Mouse (Mus musculus): ENCODE results near the gene Prpf4. TPM values are rescaled to one million over a fixed set of nuclear protein-coding genes. Genes with fewer than 3 reads are reported as not detected.

Prpf4 gene
- 10.5 TPM for polyA plus RNA-seq (2015; fragmentation: Illumina TruSeq; extraction: RNeasy Lipid Tissue Mini Kit (QIAGEN cat#74804); ENCODE audit: low read depth, low replicate concordance)

GRCm38 (mm10) chr4:62408601-62409282 is at the start of gene Prpf4, which contains the start of gene Cdc26:
TSS of gene Prpf4 (plus strand) at chr4:62408797.
TSS of gene Cdc26 (minus strand) at chr4:62408642.

GRCm38 (mm10) chr4:62360088-62360804 is 48.4 kb upstream of the Prpf4 start, which contains the start of the genes Fkbp15 and Slc31a1:
TSS of gene Fkbp15 (minus strand) at chr4:62360548.
TSS of gene Slc31a1 (plus strand) at chr4:62360727.

GRCm38 (mm10) chr4:62435081-62435480 is 26.5 kb downstream of the Prpf4 start, which contains the start of gene Rnf183:
TSS of gene Rnf183 (minus strand) at chr4:62435252.

GRCm38 (mm10) chr4:62470598-62471051 is 62.0 kb downstream of the Prpf4 start, which contains the start of gene Wdr31:
TSS of gene Wdr31 (minus strand) at chr4:62470896.

Other genes starting within 250 kb of the Prpf4 start
- 18.6 TPM for gene Zfp37, start 177.8 kb upstream of the Prpf4 start, polyA plus RNA-seq (2015; fragmentation: Illumina TruSeq; extraction: RNeasy Lipid Tissue Mini Kit (QIAGEN cat#74804); ENCODE audit: low read depth, low replicate concordance)
- 13.5 TPM for gene Slc31a2, start 146.2 kb upstream of the Prpf4 start, polyA plus RNA-seq (2015; fragmentation: Illumina TruSeq; extraction: RNeasy Lipid Tissue Mini Kit (QIAGEN cat#74804); ENCODE audit: low read depth, low replicate concordance)
- 21.4 TPM for gene Fkbp15, start 48.2 kb upstream of the Prpf4 start, polyA plus RNA-seq (2015; fragmentation: Illumina TruSeq; extraction: RNeasy Lipid Tissue Mini Kit (QIAGEN cat#74804); ENCODE audit: low read depth, low replicate concordance)
- 19.1 TPM for gene Slc31a1, start 48.1 kb upstream of the Prpf4 start, polyA plus RNA-seq (2015; fragmentation: Illumina TruSeq; extraction: RNeasy Lipid Tissue Mini Kit (QIAGEN cat#74804); ENCODE audit: low read depth, low replicate concordance)
- 64.1 TPM for gene Cdc26, start 155 bp upstream of the Prpf4 start, polyA plus RNA-seq (2015; fragmentation: Illumina TruSeq; extraction: RNeasy Lipid Tissue Mini Kit (QIAGEN cat#74804); ENCODE audit: low read depth, low replicate concordance)
- gene Rnf183, start 26.5 kb downstream of the Prpf4 start, polyA plus RNA-seq (2015; fragmentation: Illumina TruSeq; extraction: RNeasy Lipid Tissue Mini Kit (QIAGEN cat#74804); ENCODE audit: low read depth, low replicate concordance) = not detected
- 6.7 TPM for gene Wdr31, start 62.1 kb downstream of the Prpf4 start, polyA plus RNA-seq (2015; fragmentation: Illumina TruSeq; extraction: RNeasy Lipid Tissue Mini Kit (QIAGEN cat#74804); ENCODE audit: low read depth, low replicate concordance)
- 0.34 TPM for gene Bspry, start 71.3 kb downstream of the Prpf4 start, polyA plus RNA-seq (2015; fragmentation: Illumina TruSeq; extraction: RNeasy Lipid Tissue Mini Kit (QIAGEN cat#74804); ENCODE audit: low read depth, low replicate concordance)
- 13.8 TPM for gene Hdhd3, start 94.7 kb downstream of the Prpf4 start, polyA plus RNA-seq (2015; fragmentation: Illumina TruSeq; extraction: RNeasy Lipid Tissue Mini Kit (QIAGEN cat#74804); ENCODE audit: low read depth, low replicate concordance)
- 34.0 TPM for gene Alad, start 111.1 kb downstream of the Prpf4 start, polyA plus RNA-seq (2015; fragmentation: Illumina TruSeq; extraction: RNeasy Lipid Tissue Mini Kit (QIAGEN cat#74804); ENCODE audit: low read depth, low replicate concordance)
- gene Pole3, start 116.3 kb downstream of the Prpf4 start, polyA plus RNA-seq (2015; fragmentation: Illumina TruSeq; extraction: RNeasy Lipid Tissue Mini Kit (QIAGEN cat#74804); ENCODE audit: low read depth, low replicate concordance) = 40.6 TPM
- gene 4933430I17Rik, start 116.6 kb downstream of the Prpf4 start, polyA plus RNA-seq (2015; fragmentation: Illumina TruSeq; extraction: RNeasy Lipid Tissue Mini Kit (QIAGEN cat#74804); ENCODE audit: low read depth, low replicate concordance) = 0.42 TPM
- gene Rgs3, start 151.1 kb downstream of the Prpf4 start, polyA plus RNA-seq (2015; fragmentation: Illumina TruSeq; extraction: RNeasy Lipid Tissue Mini Kit (QIAGEN cat#74804); ENCODE audit: low read depth, low replicate concordance) = 43.1 TPM